ENCODE assay signal across 11 mouse cellular contexts in genomic region chr6:117427351-117428142, GRCm38 (mm10).
A peak's percentile ranks its signal among the peaks of the same experiment; 100 is the strongest.
DNase-seq lines count a peak whose midpoint lies in the region; ATAC-seq and TF ChIP-seq lines count a peak whose summit lies in the region.
"Had no signal": no experiment of that assay in that cellular context is flagged by ENCODE, and none has a peak within 500 bp of the region (broad histone marks: within the 10 kb centered on the region; RNA-seq: fewer than 3 reads in every experiment).

No protein-coding gene starts in this region.

- WGBS in lung, embryonic 14.5 days: 9% methylated on average over 12 of the region's 12 CpGs
- 27% methylated on average over 12 of the region's 12 CpGs for WGBS in lung, adult 2 months
- WGBS in forebrain, embryonic 14.5 days: 61% methylated on average over 12 of the region's 12 CpGs
- WGBS in hindbrain, postnatal 0 days: 41% methylated on average over 12 of the region's 12 CpGs
- 25% methylated on average over 12 of the region's 12 CpGs for WGBS in neural tube, embryonic 15.5 days

- H3K4me1 ChIP-seq in lung, embryonic 14.5 days (ENCODE audit: insufficient read depth): peaks cover 13% of the 10 kb centered on the region
- peaks cover 5% of the 10 kb centered on the region for H3K4me1 ChIP-seq in lung, adult 2 months (ENCODE audit: control insufficient read depth, insufficient read depth, low read length)
- no peaks in the 10 kb centered on the region for H3K4me1 ChIP-seq in forebrain, embryonic 14.5 days (ENCODE audit: control insufficient read depth, insufficient read depth, low read length)
- no peaks in the 10 kb centered on the region; the same call in none of the 2 replicates for H3K4me1 ChIP-seq in hindbrain, postnatal 0 days (ENCODE audit: insufficient read depth, low read length)
- peaks cover 13% of the 10 kb centered on the region for H3K4me1 ChIP-seq in neural tube, embryonic 15.5 days

- no peak overlapping the region for H3K9ac ChIP-seq in lung, embryonic 14.5 days
- H3K9ac ChIP-seq in forebrain, embryonic 14.5 days (ENCODE audit: low read length): no peak overlapping the region
- no peak overlapping the region for H3K9ac ChIP-seq in hindbrain, postnatal 0 days (replicated peaks; ENCODE audit: low read length)
- H3K9ac ChIP-seq in neural tube, embryonic 15.5 days (replicated peaks): no peak overlapping the region
- H3K9ac ChIP-seq: embryonic facial prominence, embryonic 15.5 days had no signal

- TF ChIP-seq CTCF in lung, embryonic 14.5 days (IDR thresholded peaks at IDR 0.05; ENCODE audit: low read depth): no peak
- no peak for TF ChIP-seq CTCF in lung, adult 2 months (IDR thresholded peaks at IDR 0.05; ENCODE audit: insufficient read depth, low read length)
- no peak for TF ChIP-seq CTCF in hindbrain, postnatal 0 days (IDR thresholded peaks at IDR 0.05; ENCODE audit: low read depth)

- H3K4me2 ChIP-seq in lung, embryonic 14.5 days: peak overlapping the region; percentile 40
- H3K4me2 ChIP-seq in forebrain, embryonic 14.5 days (ENCODE audit: low read length): no peak overlapping the region
- H3K4me2 ChIP-seq in hindbrain, postnatal 0 days (ENCODE audit: low read depth, low read length): no peak overlapping the region
- peak overlapping the region; percentile 9; the same call in 1 of the 2 replicates for H3K4me2 ChIP-seq in neural tube, embryonic 15.5 days
- H3K4me2 ChIP-seq: embryonic facial prominence, embryonic 15.5 days had no signal

- H3K9me3 ChIP-seq in lung, embryonic 14.5 days (ENCODE audit: low read depth, low read length): no peaks in the 10 kb centered on the region
- no peaks in the 10 kb centered on the region for H3K9me3 ChIP-seq in forebrain, embryonic 14.5 days (replicated peaks; ENCODE audit: control insufficient read depth, low read length)
- no peaks in the 10 kb centered on the region for H3K9me3 ChIP-seq in hindbrain, postnatal 0 days (ENCODE audit: low read length)
- no peaks in the 10 kb centered on the region for H3K9me3 ChIP-seq in neural tube, embryonic 15.5 days (replicated peaks)
- H3K9me3 ChIP-seq: embryonic facial prominence, embryonic 15.5 days had no signal

- no peak overlapping the region for H3K4me3 ChIP-seq in lung, embryonic 14.5 days (ENCODE audit: low read depth, low read length)
- H3K4me3 ChIP-seq in lung, adult 2 months (replicated peaks; ENCODE audit: extremely low read depth, low read depth, low read length): no peak overlapping the region
- no peak overlapping the region for H3K4me3 ChIP-seq in forebrain, embryonic 14.5 days (ENCODE audit: low read depth, low read length)
- no peak overlapping the region for H3K4me3 ChIP-seq in hindbrain, postnatal 0 days (ENCODE audit: low read length)
- H3K4me3 ChIP-seq in neural tube, embryonic 15.5 days (replicated peaks): no peak overlapping the region
- H3K4me3 ChIP-seq: embryonic facial prominence, embryonic 15.5 days; layer of hippocampus, adult 2 months; myocyte had no signal

- peak; percentile 77 for ATAC-seq in lung, embryonic 14.5 days (ENCODE audit: insufficient read depth)
- peak; percentile 44; the same call in 1 of the 2 replicates for ATAC-seq in forebrain, embryonic 14.5 days
- ATAC-seq in hindbrain, postnatal 0 days: 0 out of 2 replicates have a peak, but pooled peaks have one; percentile 12
- 0 out of 2 replicates have a peak, but pooled peaks have one; percentile 38 for ATAC-seq in neural tube, embryonic 15.5 days (ENCODE audit: low FRiP score)
- no peak for ATAC-seq in activated CD4-positive, CD25-positive, alpha-beta regulatory T cell, adult 4 months

- peak; percentile 62 for DNase-seq in lung, embryonic 14.5 days
- DNase-seq in lung, adult 2 months: no peak
- DNase-seq in forebrain, embryonic 14.5 days (ENCODE audit: low spot score): peak; percentile 34
- peak; percentile 24 for DNase-seq in hindbrain, postnatal 0 days (ENCODE audit: low spot score)
- DNase-seq in natural killer cell, adult 2 months (ENCODE audit: low spot score in 2 of 2): no peak
- DNase-seq in right cerebral cortex, postnatal 36 days (ENCODE audit: low spot score in 2 of 2): no peak

- H3K27me3 ChIP-seq in lung, embryonic 14.5 days (ENCODE audit: insufficient read depth, low read length): no peaks in the 10 kb centered on the region
- H3K27me3 ChIP-seq in forebrain, embryonic 14.5 days (replicated peaks; ENCODE audit: control insufficient read depth, insufficient read depth, low read length): no peaks in the 10 kb centered on the region
- H3K27me3 ChIP-seq in hindbrain, postnatal 0 days (ENCODE audit: insufficient read depth, low read length): no peaks in the 10 kb centered on the region
- H3K27me3 ChIP-seq in neural tube, embryonic 15.5 days (replicated peaks): no peaks in the 10 kb centered on the region
- H3K27me3 ChIP-seq: embryonic facial prominence, embryonic 15.5 days had no signal

- no peak overlapping the region for H3K27ac ChIP-seq in lung, embryonic 14.5 days (ENCODE audit: low read depth)
- no peak overlapping the region for H3K27ac ChIP-seq in forebrain, embryonic 14.5 days (ENCODE audit: low read depth, low read length)
- no peak overlapping the region for H3K27ac ChIP-seq in hindbrain, postnatal 0 days
- H3K27ac ChIP-seq in neural tube, embryonic 15.5 days (replicated peaks): no peak overlapping the region
- H3K27ac ChIP-seq: embryonic facial prominence, embryonic 15.5 days; layer of hippocampus, adult 2 months had no signal

- H3K36me3 ChIP-seq in lung, embryonic 14.5 days (ENCODE audit: insufficient read depth): no peaks in the 10 kb centered on the region
- H3K36me3 ChIP-seq in forebrain, embryonic 14.5 days (ENCODE audit: control insufficient read depth, insufficient read depth, low read length): no peaks in the 10 kb centered on the region
- no peaks in the 10 kb centered on the region for H3K36me3 ChIP-seq in hindbrain, postnatal 0 days (ENCODE audit: insufficient read depth, low read length)
- no peaks in the 10 kb centered on the region for H3K36me3 ChIP-seq in neural tube, embryonic 15.5 days
- H3K36me3 ChIP-seq: embryonic facial prominence, embryonic 15.5 days had no signal

- TF ChIP-seq POLR2A in lung, adult 2 months (IDR thresholded peaks at IDR 0.05; ENCODE audit: borderline replicate concordance, extremely low read depth, low read depth, low read length): no peak

Comparison
In these comparisons a context has a peak if more than half of its experiments do, and no peak if none do; other contexts are left out.
1. DNase-seq: peak in lung, embryonic 14.5 days (single experiment), forebrain, embryonic 14.5 days (single experiment) and hindbrain, postnatal 0 days (single experiment); none in lung, adult 2 months (single experiment), natural killer cell, adult 2 months (0 of 2) and right cerebral cortex, postnatal 36 days (0 of 2).
2. H3K4me2 ChIP-seq: peak in lung, embryonic 14.5 days (single experiment) and neural tube, embryonic 15.5 days (single experiment); none in forebrain, embryonic 14.5 days (single experiment) and hindbrain, postnatal 0 days (single experiment).